Mouse (Mus musculus) midbrain, embryonic 11.5 days (tissue): ENCODE results near the gene Rpl36a. TPM values are rescaled to one million over a fixed set of nuclear protein-coding genes. Genes with fewer than 3 reads are reported as not detected.

ENCODE experiments used
- polyA plus RNA-seq: library from polyadenylated mRNA; unstranded; fragments of >200 nt; fragmentation: Nextera tagmentation; extraction: Ambion mirVana; gene quantifications from 2 replicates; pipeline ENCODE4 v1.2.1, GENCODE M21; 2014

Gene Rpl36a
- polyA plus RNA-seq, 1 experiment from 2014 or later, result 298 TPM

Other genes starting within 250 kb of the Rpl36a start
- 8.8 and 9.3 TPM in 2 replicates for gene Drp2, start 181.1 kb upstream of the Rpl36a start, polyA plus RNA-seq
- not detected in 2 replicates for gene Taf7l, start 109.2 kb upstream of the Rpl36a start, polyA plus RNA-seq
- gene Timm8a1, start 43.8 kb upstream of the Rpl36a start, polyA plus RNA-seq, result 71.6 and 79.4 TPM in 2 replicates
- 0.92 and 2.1 TPM in 2 replicates for gene Btk, start 2.1 kb upstream of the Rpl36a start, polyA plus RNA-seq
- 3.5 and 4.7 TPM in 2 replicates for gene Gla, start 15.5 kb downstream of the Rpl36a start, polyA plus RNA-seq
- gene Hnrnph2, start 15.5 kb downstream of the Rpl36a start, polyA plus RNA-seq, result 179 and 184 TPM in 2 replicates
- gene Armcx4, start 100.9 kb downstream of the Rpl36a start, polyA plus RNA-seq, result 6.9 and 7.6 TPM in 2 replicates
- 48.2 and 50.0 TPM in 2 replicates for gene Armcx1, start 132.3 kb downstream of the Rpl36a start, polyA plus RNA-seq
- gene Armcx6, start 165.8 kb downstream of the Rpl36a start, polyA plus RNA-seq, result 14.4 and 15.4 TPM in 2 replicates
- 58.7 and 65.9 TPM in 2 replicates for gene Armcx3, start 170.9 kb downstream of the Rpl36a start, polyA plus RNA-seq
- gene Armcx2, start 223.6 kb downstream of the Rpl36a start, polyA plus RNA-seq, result 84.1 and 87.8 TPM in 2 replicates